Mouse (Mus musculus) left cerebral cortex, postnatal 4 days (tissue): ENCODE results near the gene Myl6b. TPM values are rescaled to one million over a fixed set of nuclear protein-coding genes. Genes with fewer than 3 reads are reported as not detected.

Experiments used
- DNase-seq: peaks from one replicate; pipeline ENCODE4 v3.0.0-alpha.2; 2022
- intact Hi-C: fragments of 180-260 bp; cut with DNase I; formaldehyde crosslinking; loops from one replicate; pipeline ENCODE4 v1.15.1; 2025
- microRNA-seq: library from miRNA; unstranded; fragments of <30 nt; microRNA quantifications from one replicate; pipeline ENCODE4 v1.2.0, GENCODE M21; 2022
- total RNA-seq, 2 experiments: library from RNA; stranded (reverse); gene quantifications; 2 replicates each; pipeline ENCODE4 v1.2.3; 2021

The Myl6b gene
- total RNA-seq, 2 experiments from 2014 or later, result 61.7 to 65.2 TPM

- intact Hi-C loops, result loop anchor here (5.0 kb wide), 2 partner anchors 45 to 95 kb away; partner anchors contain the start of genes Nabp2 and Rnf41
- no peak for DNase-seq
Observed at GRCm38 (mm10) chr10:128457676-128458075, 40.8 kb downstream of the Myl6b start.

GRCm38 (mm10) chr10:128455280-128455679, 43.2 kb downstream of the Myl6b start:
- intact Hi-C loops, result loop anchor here (5.0 kb wide), 2 partner anchors 43 to 93 kb away; partner anchors contain the start of genes Nabp2 and Rnf41
- peak; percentile 70 for DNase-seq

- intact Hi-C loops, result no loop called here
- DNase-seq, result no peak
Observed at GRCm38 (mm10) chr10:128454471-128454870, 44.0 kb downstream of the Myl6b start.

- intact Hi-C loops, result no loop called here
- DNase-seq, result no peak
Observed at GRCm38 (mm10) chr10:128451014-128451413, 47.5 kb downstream of the Myl6b start.

GRCm38 (mm10) chr10:128445407-128445806, 53.1 kb downstream of the Myl6b start:
- no peak for DNase-seq
- intact Hi-C loops, result no loop called here

GRCm38 (mm10) chr10:128444354-128444753, 54.1 kb downstream of the Myl6b start:
- DNase-seq, result no peak
- intact Hi-C loops, result no loop called here

Small RNA genes lying within 50 kb of the gene (microRNA-seq; reads per million reads assigned to microRNA genes)
- gene Mir6916 (not detected), gene Mir8105 (not detected)

Other genes starting within 250 kb of the Myl6b start
- gene Apon, start 244.6 kb downstream of the Myl6b start, total RNA-seq, result not detected
- not detected for gene Apof, start 230.0 kb downstream of the Myl6b start, total RNA-seq
- gene Stat2, start 228.1 kb downstream of the Myl6b start, total RNA-seq, result 10 to 100 TPM; 32.1 to 38.1 TPM
- not detected for gene Il23a, start 199.9 kb downstream of the Myl6b start, total RNA-seq
- 10 to 100 TPM; 19.9 to 22.4 TPM for gene Pan2, start 195.3 kb downstream of the Myl6b start, total RNA-seq
- 10 to 100 TPM; 81.0 to 86.0 TPM for gene Cnpy2, start 176.2 kb downstream of the Myl6b start, total RNA-seq
- gene Cs, start 161.0 kb downstream of the Myl6b start, total RNA-seq, result 100 to 1,000 TPM; 236 to 250 TPM
- gene Coq10a, start 129.7 kb downstream of the Myl6b start, total RNA-seq, result 10 to 100 TPM; 57.7 to 58.1 TPM
- gene Ankrd52, start 121.6 kb downstream of the Myl6b start, total RNA-seq, result 10 to 100 TPM; 84.9 to 85.5 TPM
- gene Slc39a5, start 97.5 kb downstream of the Myl6b start, total RNA-seq, result under 1 TPM; 0.40 to 0.42 TPM
- 10 to 100 TPM; 95.1 to 99.1 TPM for gene Nabp2, start 87.2 kb downstream of the Myl6b start, total RNA-seq
- gene Rnf41, start 87.0 kb downstream of the Myl6b start, total RNA-seq, result 10 to 100 TPM; 92.0 to 94.7 TPM
- gene Smarcc2, start 39.4 kb downstream of the Myl6b start, total RNA-seq, result 100 to 1,000 TPM; 295 to 311 TPM
- 100 to 1,000 TPM; 499 to 509 TPM for gene Myl6, start 4.5 kb downstream of the Myl6b start, total RNA-seq
- gene Esyt1, start 27.2 kb upstream of the Myl6b start, total RNA-seq, result 10 to 100 TPM; 13.7 to 16.3 TPM
- gene Zc3h10, start 49.1 kb upstream of the Myl6b start, total RNA-seq, result 10 to 100 TPM; 14.0 to 15.2 TPM
- gene Rpl41, start 50.6 kb upstream of the Myl6b start, total RNA-seq, result 1,000 to 10,000 TPM; 2,825 to 2,926 TPM
- gene Pa2g4, start 67.3 kb upstream of the Myl6b start, total RNA-seq, result 100 to 1,000 TPM; 111 TPM
- gene Erbb3, start 91.0 kb upstream of the Myl6b start, total RNA-seq, result under 1 TPM; 0.62 to 0.66 TPM
- gene Rps26, start 128.1 kb upstream of the Myl6b start, total RNA-seq, result 100 to 1,000 TPM; 595 to 651 TPM
- 10 to 100 TPM; 25.0 to 30.7 TPM for gene Ikzf4, start 147.3 kb upstream of the Myl6b start, total RNA-seq
- gene Suox, start 175.4 kb upstream of the Myl6b start, total RNA-seq, result 10 to 100 TPM; 10.5 to 11.0 TPM
- 100 to 1,000 TPM; 113 TPM for gene Rab5b, start 197.6 kb upstream of the Myl6b start, total RNA-seq
- 1 to 10 TPM in 1 of 2 experiments, under 1 TPM in 1; 0.50 to 1.6 TPM for gene Pmel, start 205.5 kb upstream of the Myl6b start, total RNA-seq
- 10 to 100 TPM in 1 of 2 experiments, 1 to 10 TPM in 1; 8.1 to 10.0 TPM for gene Cdk2, start 206.3 kb upstream of the Myl6b start, total RNA-seq
- gene Dgka, start 246.2 kb upstream of the Myl6b start, total RNA-seq, result 1 to 10 TPM; 7.5 to 7.7 TPM
- gene Pym1, start 249.2 kb upstream of the Myl6b start, total RNA-seq, result 10 to 100 TPM; 37.5 TPM